Mouse (Mus musculus): ENCODE results near the gene Abhd8. TPM values are rescaled to one million over a fixed set of nuclear protein-coding genes. Genes with fewer than 3 reads are reported as not detected.
"Not testable (repeated sequence)": the region's sequence is repeated elsewhere in the genome, so short reads cannot be mapped to it uniquely, and the experiment has no call there.

Abhd8 gene
- polyA plus RNA-seq, 1 experiment from 2014 or later = 34.6 TPM

DNA sequence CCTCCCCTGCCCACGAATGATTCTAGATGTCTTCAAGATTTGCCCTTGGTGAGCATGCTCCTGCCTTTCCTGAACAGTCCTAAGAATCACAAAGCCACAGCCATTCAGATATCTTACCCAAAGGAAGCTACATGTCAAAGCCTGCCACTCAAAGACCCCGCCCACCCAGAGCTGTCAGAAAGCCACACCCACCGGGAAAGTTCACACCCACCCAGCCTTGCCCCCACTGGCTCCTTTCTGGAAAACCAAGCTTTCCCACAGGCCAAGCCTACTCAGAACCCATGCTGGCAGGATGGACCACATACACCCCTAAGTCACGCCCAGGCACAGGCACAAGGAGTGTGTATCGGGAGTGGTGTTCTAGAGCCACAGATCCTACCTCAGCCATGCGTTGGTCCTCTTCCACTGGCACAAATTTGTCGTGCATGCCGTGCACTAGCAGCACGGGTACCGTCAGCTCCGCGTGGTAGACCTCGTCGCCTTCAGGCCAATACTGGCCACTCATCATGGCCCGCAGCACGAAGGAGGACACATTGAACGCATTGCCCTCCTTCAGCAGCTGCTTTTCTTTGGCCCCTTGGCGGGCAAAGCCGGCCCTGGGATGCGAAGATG, 5.7 kb downstream of the Abhd8 start:
- Histone ChIP-seq H3K9me3 (replicated peaks) (no peaks in the 10 kb centered on the region), H3K4me1 (replicated peaks) (peaks cover 10% of the 10 kb centered on the region)

DNA sequence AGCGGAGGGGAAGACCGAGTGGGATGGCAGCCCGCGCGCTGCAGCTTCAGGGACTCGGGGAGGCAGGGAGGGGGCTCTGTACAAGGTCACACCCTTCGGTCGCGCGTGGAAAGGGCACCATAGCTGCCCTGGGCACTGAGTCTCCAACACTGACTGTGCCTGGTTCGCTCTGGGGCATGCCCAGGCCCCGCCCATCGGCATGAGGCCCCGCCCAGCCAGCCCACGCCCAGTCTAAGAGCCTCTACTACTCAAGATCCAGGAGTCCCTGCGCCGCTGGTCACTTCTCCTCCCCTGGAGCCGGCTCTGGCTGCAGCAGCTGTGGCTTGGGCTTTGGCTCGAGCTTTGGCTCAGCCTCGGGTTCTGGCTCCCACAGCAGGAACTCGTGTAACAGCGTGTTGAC, 6.5 kb downstream of the Abhd8 start:
- ATAC-seq (replicated peaks; ENCODE audit: insufficient number of reproducible peaks, insufficient read depth, low FRiP score, low read depth) = no peak
- Histone ChIP-seq H3K4me2 (no peak overlapping the region), H3K9me3 (replicated peaks) (no peaks in the 10 kb centered on the region), H3K36me3 (peaks cover 15% of the 10 kb centered on the region), H3K9ac (no peak overlapping the region), H3K27ac (no peak overlapping the region), H3K4me1 (replicated peaks) (0 out of 2 replicates have a peak, but pooled peaks cover 3% of the 10 kb centered on the region), H3K4me3 (no peak overlapping the region), H3K27me3 (no peaks in the 10 kb centered on the region; the same call in 1 of the 2 replicates)
- 42% methylated on average over 22 of the region's 22 CpGs for WGBS

More for the DNA sequence above, 5.7 kb downstream of the Abhd8 start:
- Histone ChIP-seq H3K9ac (no peak overlapping the region), H3K27me3 (no peaks in the 10 kb centered on the region; the same call in 1 of the 2 replicates), H3K27ac (no peak overlapping the region), H3K36me3 (peaks cover 15% of the 10 kb centered on the region), H3K4me2 (no peak overlapping the region), H3K4me3 (no peak overlapping the region)
- 77% methylated on average over 20 of the region's 20 CpGs for WGBS
- no peak for ATAC-seq (replicated peaks; ENCODE audit: insufficient number of reproducible peaks, insufficient read depth, low FRiP score, low read depth)

DNA sequence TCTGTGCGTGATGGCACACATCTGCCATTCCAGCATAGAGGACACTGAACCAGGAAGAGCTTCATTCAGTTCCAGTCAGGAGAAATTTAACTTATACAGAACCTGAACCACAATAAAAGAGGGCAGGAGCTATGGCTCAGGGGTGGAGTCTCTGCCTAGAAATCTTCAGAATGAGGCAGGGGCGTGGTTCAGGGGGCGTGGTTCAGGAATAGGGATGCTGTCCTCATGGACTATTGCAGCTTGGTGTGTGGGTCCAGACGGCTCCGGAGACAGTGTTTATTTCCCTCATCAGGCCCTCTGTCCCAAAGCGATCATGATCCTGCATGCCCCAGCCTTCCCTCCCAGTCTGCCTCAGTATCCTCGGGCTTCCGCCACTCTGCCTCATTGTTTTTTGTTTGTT, 8.8 kb downstream of the Abhd8 start:
- H3K4me3 ChIP-seq = no peak overlapping the region
- no peak overlapping the region for H3K4me2 ChIP-seq
- H3K27me3 ChIP-seq = no peaks in the 10 kb centered on the region; the same call in 1 of the 2 replicates
- H3K27ac ChIP-seq = no peak overlapping the region
- peaks cover 7% of the 10 kb centered on the region; the same call in 1 of the 2 replicates for H3K36me3 ChIP-seq
- no peaks in the 10 kb centered on the region for H3K9me3 ChIP-seq (replicated peaks)
- H3K4me1 ChIP-seq (replicated peaks) = no peaks in the 10 kb centered on the region
- no peak overlapping the region for H3K9ac ChIP-seq
- no peak for ATAC-seq (replicated peaks; ENCODE audit: insufficient number of reproducible peaks, insufficient read depth, low FRiP score, low read depth)
- 73% methylated on average over 8 of the region's 8 CpGs for WGBS

DNA sequence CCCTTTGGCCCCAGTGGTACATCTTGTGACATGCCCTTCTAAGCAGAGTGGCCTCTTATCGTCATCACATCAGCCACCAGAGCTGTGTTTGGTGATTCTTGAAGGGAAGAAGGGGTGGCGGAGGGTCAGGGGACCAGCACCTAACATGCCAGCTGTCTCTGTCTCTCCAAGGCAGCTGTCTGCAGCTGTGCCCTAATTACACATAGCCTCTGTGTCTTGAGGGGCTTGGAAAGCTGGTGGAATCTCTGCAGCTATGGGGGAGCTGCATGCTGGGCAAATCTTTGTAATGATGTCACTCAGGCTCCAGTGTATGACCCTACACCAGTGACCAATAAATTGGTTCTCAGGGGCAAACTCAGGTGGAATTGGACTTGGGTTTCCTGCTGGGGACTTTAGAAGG, 10.8 kb downstream of the Abhd8 start:
- WGBS = 57% methylated on average over 2 of the region's 2 CpGs
- Histone ChIP-seq H3K4me3 (no peak overlapping the region), H3K27ac (no peak overlapping the region), H3K27me3 (no peaks in the 10 kb centered on the region; the same call in 1 of the 2 replicates), H3K9ac (no peak overlapping the region), H3K4me2 (no peak overlapping the region), H3K4me1 (replicated peaks) (no peaks in the 10 kb centered on the region), H3K9me3 (replicated peaks) (no peaks in the 10 kb centered on the region), H3K36me3 (peaks cover 4% of the 10 kb centered on the region; the same call in 1 of the 2 replicates)
- no peak for ATAC-seq (replicated peaks; ENCODE audit: insufficient number of reproducible peaks, insufficient read depth, low FRiP score, low read depth)

DNA sequence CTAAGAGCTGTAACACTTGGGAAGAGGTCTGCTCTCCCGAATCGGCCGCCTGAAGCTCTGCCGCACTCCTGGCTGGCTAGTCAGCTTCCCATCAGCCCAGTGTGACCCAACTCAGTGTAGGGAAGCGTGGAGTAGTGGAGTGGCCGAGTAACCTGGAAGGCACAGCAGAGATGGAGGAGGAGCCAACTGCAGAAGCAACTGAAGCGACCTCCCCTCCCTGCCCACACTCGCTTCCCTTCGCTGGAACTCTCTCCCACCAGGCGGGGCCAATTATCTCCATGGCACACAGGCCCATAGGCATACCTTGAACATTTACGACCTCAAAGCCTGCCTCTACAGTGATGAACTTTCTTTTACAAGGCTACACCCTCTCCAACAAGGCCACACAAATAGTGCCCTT, 11.7 kb downstream of the Abhd8 start:
- H3K9me3 ChIP-seq (replicated peaks) = no peaks in the 10 kb centered on the region
- WGBS = 47% methylated on average over 11 of the region's 11 CpGs
- no peak overlapping the region for H3K4me2 ChIP-seq
- H3K4me1 ChIP-seq (replicated peaks) = no peaks in the 10 kb centered on the region
- no peak overlapping the region for H3K4me3 ChIP-seq
- no peak overlapping the region for H3K9ac ChIP-seq
- no peak for ATAC-seq (replicated peaks; ENCODE audit: insufficient number of reproducible peaks, insufficient read depth, low FRiP score, low read depth)
- no peak overlapping the region for H3K27ac ChIP-seq
- H3K27me3 ChIP-seq = no peaks in the 10 kb centered on the region; the same call in 1 of the 2 replicates
- H3K36me3 ChIP-seq = peaks cover under 1% of the 10 kb centered on the region; the same call in 1 of the 2 replicates

DNA sequence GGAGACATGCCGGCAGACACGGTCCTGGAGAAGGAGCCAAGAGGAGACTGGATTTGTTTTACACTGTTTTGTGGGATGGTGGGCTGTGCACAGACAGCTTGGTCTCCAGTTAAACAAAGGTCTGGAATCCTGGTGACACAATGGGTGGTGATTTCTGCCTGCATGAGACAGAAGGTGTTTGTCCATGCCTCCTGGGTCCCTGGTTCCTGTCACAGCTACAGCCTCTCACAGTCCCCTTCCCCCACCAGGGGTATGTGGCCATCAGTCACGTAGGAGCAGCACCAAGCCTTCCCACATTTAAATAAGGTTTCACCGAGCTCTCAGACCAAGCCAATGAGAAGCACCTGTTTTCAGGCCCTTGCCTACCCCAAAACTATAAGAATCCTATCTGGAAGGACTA, 12.1 kb downstream of the Abhd8 start:
- ATAC-seq (replicated peaks; ENCODE audit: insufficient number of reproducible peaks, insufficient read depth, low FRiP score, low read depth) = no peak
- WGBS = 61% methylated on average over 4 of the region's 4 CpGs
- Histone ChIP-seq H3K27me3 (no peaks in the 10 kb centered on the region; the same call in 1 of the 2 replicates), H3K4me2 (no peak overlapping the region), H3K4me3 (no peak overlapping the region), H3K9ac (no peak overlapping the region), H3K9me3 (replicated peaks) (no peaks in the 10 kb centered on the region), H3K4me1 (replicated peaks) (no peaks in the 10 kb centered on the region), H3K27ac (no peak overlapping the region), H3K36me3 (no peaks in the 10 kb centered on the region)

DNA sequence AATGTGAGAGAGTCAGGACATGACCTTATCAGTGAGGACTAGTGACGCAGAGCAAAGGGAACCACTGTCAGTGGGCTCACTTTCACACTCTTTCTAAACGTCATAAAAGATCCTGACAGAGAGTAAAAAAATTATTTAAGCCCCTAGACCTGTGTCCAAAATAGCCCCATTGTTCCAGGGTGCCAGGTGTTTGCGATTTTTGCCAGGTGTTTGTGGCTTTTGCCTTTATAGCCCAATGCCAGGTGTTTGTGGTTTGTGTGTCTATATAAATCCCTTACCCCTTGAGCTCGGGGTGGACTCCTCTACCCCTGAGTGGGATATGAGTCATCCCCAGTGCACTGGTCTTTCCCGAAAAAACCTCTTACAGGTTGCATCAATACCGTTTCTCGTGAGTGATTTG, 18.4 kb downstream of the Abhd8 start:
- no peak for ATAC-seq (replicated peaks; ENCODE audit: insufficient number of reproducible peaks, insufficient read depth, low FRiP score, low read depth)
- no peaks in the 10 kb centered on the region for H3K4me1 ChIP-seq (replicated peaks)
- WGBS = 72% methylated on average over 7 of the region's 7 CpGs

DNA sequence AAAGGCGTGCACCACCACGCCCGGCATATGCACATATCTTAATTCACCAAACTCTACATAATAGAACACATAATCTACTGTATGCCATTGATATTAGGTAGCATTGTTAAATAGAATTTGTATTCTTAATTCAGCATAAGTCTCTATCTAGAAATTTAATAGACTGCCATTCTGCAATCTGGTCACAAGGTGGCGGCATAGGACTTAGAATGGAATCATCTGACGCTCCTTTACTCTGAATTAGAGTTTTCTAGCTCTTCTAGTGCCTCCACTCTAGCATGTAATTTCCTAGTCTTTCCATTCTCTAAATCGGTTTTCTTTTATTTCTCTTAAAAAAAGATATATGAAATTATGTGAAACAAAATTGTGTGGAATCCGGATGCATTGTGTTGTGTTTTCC, 22.1 kb downstream of the Abhd8 start:
- WGBS = under 1% methylated on average over 7 of the region's 7 CpGs
- H3K9me3 ChIP-seq (replicated peaks) = no peaks in the 10 kb centered on the region
- no peak overlapping the region for H3K4me2 ChIP-seq
- no peaks in the 10 kb centered on the region for H3K4me1 ChIP-seq (replicated peaks)
- H3K9ac ChIP-seq = no peak overlapping the region
- H3K27me3 ChIP-seq = peaks cover 23% of the 10 kb centered on the region
- ATAC-seq (replicated peaks; ENCODE audit: insufficient number of reproducible peaks, insufficient read depth, low FRiP score, low read depth) = no peak
- no peaks in the 10 kb centered on the region for H3K36me3 ChIP-seq
- no peak overlapping the region for H3K4me3 ChIP-seq
- no peak overlapping the region for H3K27ac ChIP-seq

More for the DNA sequence above, 18.4 kb downstream of the Abhd8 start:
- no peak overlapping the region for H3K4me3 ChIP-seq
- H3K27me3 ChIP-seq = peaks cover 23% of the 10 kb centered on the region
- no peak overlapping the region for H3K9ac ChIP-seq
- no peak overlapping the region for H3K4me2 ChIP-seq
- no peaks in the 10 kb centered on the region for H3K9me3 ChIP-seq (replicated peaks)
- H3K27ac ChIP-seq = no peak overlapping the region
- H3K36me3 ChIP-seq = no peaks in the 10 kb centered on the region

DNA sequence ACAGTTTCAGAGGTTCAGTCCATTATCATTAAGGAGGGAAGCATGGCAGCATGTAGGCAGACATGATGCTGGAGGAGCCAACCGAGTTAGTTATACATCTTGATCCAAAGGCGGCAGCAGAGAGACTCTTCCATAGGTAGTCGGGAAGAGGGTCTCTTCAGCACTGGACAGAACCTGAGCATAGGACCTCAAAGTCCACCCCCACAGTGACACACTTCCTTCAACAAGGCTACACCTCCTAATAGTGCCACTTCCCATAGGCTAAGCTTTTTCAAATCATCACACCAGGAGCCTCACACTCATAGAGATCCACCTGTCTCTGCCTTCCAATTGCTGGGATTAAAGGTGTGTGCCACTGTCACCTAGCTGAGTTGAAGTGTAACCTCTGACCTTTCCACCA, 26.4 kb downstream of the Abhd8 start:
- no peak overlapping the region for H3K4me3 ChIP-seq
- H3K9me3 ChIP-seq (replicated peaks) = peaks cover 2% of the 10 kb centered on the region; the same call in 1 of the 2 replicates
- no peaks in the 10 kb centered on the region for H3K36me3 ChIP-seq
- H3K4me2 ChIP-seq = no peak overlapping the region
- peaks cover 3% of the 10 kb centered on the region for H3K27me3 ChIP-seq
- no peak for ATAC-seq (replicated peaks; ENCODE audit: insufficient number of reproducible peaks, insufficient read depth, low FRiP score, low read depth)
- H3K27ac ChIP-seq = no peak overlapping the region
- 42% methylated on average over 3 of the region's 3 CpGs for WGBS
- H3K4me1 ChIP-seq (replicated peaks) = no peaks in the 10 kb centered on the region
- H3K9ac ChIP-seq = no peak overlapping the region

DNA sequence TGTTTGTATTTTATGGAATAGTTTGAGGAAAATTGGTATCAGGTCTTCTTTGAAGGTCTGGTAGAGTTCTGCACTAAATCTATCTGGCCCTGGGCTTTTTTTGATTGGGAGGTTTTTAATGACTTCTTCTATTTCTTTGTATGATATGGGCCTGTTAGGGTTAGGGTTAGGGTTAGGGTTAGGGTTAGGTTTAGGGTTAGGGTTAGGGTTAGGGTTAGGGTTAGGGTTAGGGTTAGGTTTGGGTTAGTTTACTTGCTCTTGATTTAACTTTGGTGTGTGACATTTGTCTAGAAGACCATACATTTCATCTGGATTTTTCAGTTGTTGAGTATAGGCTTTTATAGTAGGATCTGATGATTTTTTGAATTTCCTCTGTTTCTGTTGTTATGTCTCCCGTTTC, 30.5 kb downstream of the Abhd8 start:
- not testable (repeated sequence) for H3K4me2 ChIP-seq; H3K4me1 ChIP-seq (replicated peaks); H3K36me3 ChIP-seq; ATAC-seq (replicated peaks; ENCODE audit: insufficient number of reproducible peaks, insufficient read depth, low FRiP score, low read depth); H3K4me3 ChIP-seq; H3K27ac ChIP-seq; H3K9me3 ChIP-seq (replicated peaks); H3K27me3 ChIP-seq; H3K9ac ChIP-seq
- WGBS = 58% methylated on average over 1 of the region's 1 CpGs

DNA sequence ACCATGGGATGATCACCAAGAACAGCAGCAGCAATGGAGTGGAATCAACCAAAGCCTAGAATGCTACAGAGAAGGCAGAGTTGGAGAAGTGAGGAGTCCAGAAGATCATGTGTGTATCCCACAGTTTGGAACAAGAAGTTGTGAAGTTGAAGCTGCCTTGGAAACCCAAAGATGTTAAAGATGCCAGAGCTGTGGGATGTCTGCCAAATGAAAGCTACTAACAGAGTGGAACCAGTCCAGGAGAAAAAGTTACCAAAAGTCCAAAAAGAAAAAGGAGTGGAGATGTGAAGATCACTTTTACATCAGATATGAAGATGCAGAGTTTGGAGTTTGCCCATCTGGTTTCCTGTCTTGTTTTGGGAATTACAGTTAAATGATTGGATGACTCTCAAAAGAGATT, 41.3 kb downstream of the Abhd8 start:
- Histone ChIP-seq H3K4me1 (replicated peaks) (no peaks in the 10 kb centered on the region), H3K4me3 (no peak overlapping the region), H3K4me2 (no peak overlapping the region), H3K36me3 (no peaks in the 10 kb centered on the region), H3K27ac (no peak overlapping the region), H3K9ac (no peak overlapping the region), H3K9me3 (replicated peaks) (no peaks in the 10 kb centered on the region), H3K27me3 (no peaks in the 10 kb centered on the region)
- ATAC-seq (replicated peaks; ENCODE audit: insufficient number of reproducible peaks, insufficient read depth, low FRiP score, low read depth) = no peak
